Mouse (Mus musculus): ENCODE data around the gene Fem1b. TPM values are rescaled to one million over a fixed set of nuclear protein-coding genes. Genes with fewer than 3 reads are reported as not detected.
A peak's percentile ranks its signal among the peaks of the same experiment; 100 is the strongest.
"Not testable (repeated sequence)": the region's sequence is repeated elsewhere in the genome, so short reads cannot be mapped to it uniquely, and the experiment has no call there.

Gene Fem1b
- 57.8 and 60.8 TPM in 2 replicates for polyA plus RNA-seq (2014; fragmentation: Nextera tagmentation; extraction: Ambion mirVana)

DNA sequence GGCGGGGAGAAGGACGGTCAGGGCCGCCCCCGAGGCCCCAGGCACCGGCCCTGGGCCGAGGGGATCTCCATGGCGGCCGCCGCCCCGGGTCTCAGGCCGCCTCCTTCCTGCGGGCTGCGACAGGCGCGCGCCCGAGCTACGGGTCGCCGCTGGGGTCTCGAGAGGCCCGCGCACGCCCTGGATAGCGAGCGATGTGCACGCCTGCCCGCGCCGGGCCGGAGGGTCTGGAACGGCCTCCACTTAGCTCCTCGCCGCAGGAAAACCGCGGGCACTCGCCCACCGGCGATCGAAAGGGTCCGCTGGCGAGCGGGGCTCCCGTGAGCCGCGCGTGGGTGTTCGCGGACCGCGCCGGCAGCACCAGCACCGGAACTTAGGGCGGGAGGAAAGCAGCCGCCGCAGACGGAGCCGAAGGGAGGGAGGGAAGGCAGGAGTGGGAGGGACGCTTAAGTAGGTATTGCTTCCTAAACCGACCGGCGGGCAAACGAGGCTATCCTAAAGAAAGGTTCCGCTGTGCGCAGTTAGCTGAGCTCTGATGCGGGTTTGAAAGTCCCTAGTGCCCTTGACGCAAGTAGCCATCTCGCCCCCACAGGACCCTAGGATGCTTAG, at the start of gene Fem1b:
Fem1b (minus strand) TSS at position 419 of the 606 bp plus-strand sequence.
- DNase-seq (ENCODE audit: low spot score) (peak; percentile 96), ATAC-seq (peak; percentile 94)
- Histone ChIP-seq H3K27ac (ENCODE audit: low read depth, low read length) (peak within 1 kb of the TSS; percentile 96), H3K27me3 (replicated peaks; ENCODE audit: control insufficient read depth, insufficient read depth, low read length) (no peaks in the 10 kb centered on the region), H3K36me3 (ENCODE audit: control insufficient read depth, insufficient read depth, low read length) (no peaks in the 10 kb centered on the region), H3K4me1 (ENCODE audit: control insufficient read depth, insufficient read depth, low read length) (peaks cover 20% of the 10 kb centered on the region), H3K9me3 (replicated peaks; ENCODE audit: control insufficient read depth, low read length) (no peaks in the 10 kb centered on the region), H3K9ac (ENCODE audit: low read length) (peak within 1 kb of the TSS; percentile 93), H3K4me2 (ENCODE audit: low read length) (peak within 1 kb of the TSS; percentile 85), H3K4me3 (ENCODE audit: low read depth, low read length) (peak within 1 kb of the TSS; percentile 96)
- under 1% methylated on average over 56 of the region's 68 CpGs for WGBS

- DNase-seq (ENCODE audit: low spot score) (no peak), ATAC-seq (no peak)
- WGBS: 50% methylated on average over 4 of the region's 4 CpGs
These were observed 49.1 kb upstream of the Fem1b start for GRCm38 (mm10) chr9:62860866-62861265.

GRCm38 (mm10) chr9:62860102-62860501, 48.4 kb upstream of the Fem1b start:
- H3K9me3 ChIP-seq (replicated peaks; ENCODE audit: control insufficient read depth, low read length); H3K4me1 ChIP-seq (ENCODE audit: control insufficient read depth, insufficient read depth, low read length); H3K36me3 ChIP-seq (ENCODE audit: control insufficient read depth, insufficient read depth, low read length); H3K9ac ChIP-seq (ENCODE audit: low read length); ATAC-seq; H3K27me3 ChIP-seq (replicated peaks; ENCODE audit: control insufficient read depth, insufficient read depth, low read length); H3K4me3 ChIP-seq (ENCODE audit: low read depth, low read length); H3K27ac ChIP-seq (ENCODE audit: low read depth, low read length); H3K4me2 ChIP-seq (ENCODE audit: low read length); DNase-seq (ENCODE audit: low spot score): not testable (repeated sequence)
- 66% methylated on average over 7 of the region's 7 CpGs for WGBS

More at GRCm38 (mm10) chr9:62860866-62861265, 49.1 kb upstream of the Fem1b start:
- Histone ChIP-seq H3K27me3 (replicated peaks; ENCODE audit: control insufficient read depth, insufficient read depth, low read length) (no peaks in the 10 kb centered on the region), H3K9ac (ENCODE audit: low read length) (no peak overlapping the region), H3K4me2 (ENCODE audit: low read length) (no peak overlapping the region), H3K4me3 (ENCODE audit: low read depth, low read length) (no peak overlapping the region), H3K4me1 (ENCODE audit: control insufficient read depth, insufficient read depth, low read length) (peaks cover 3% of the 10 kb centered on the region; the same call in 1 of the 2 replicates), H3K36me3 (ENCODE audit: control insufficient read depth, insufficient read depth, low read length) (no peaks in the 10 kb centered on the region), H3K9me3 (replicated peaks; ENCODE audit: control insufficient read depth, low read length) (no peaks in the 10 kb centered on the region), H3K27ac (ENCODE audit: low read depth, low read length) (no peak overlapping the region)

- Histone ChIP-seq H3K27me3 (replicated peaks; ENCODE audit: control insufficient read depth, insufficient read depth, low read length) (no peaks in the 10 kb centered on the region), H3K9me3 (replicated peaks; ENCODE audit: control insufficient read depth, low read length) (no peaks in the 10 kb centered on the region), H3K4me3 (ENCODE audit: low read depth, low read length) (no peak overlapping the region), H3K27ac (ENCODE audit: low read depth, low read length) (no peak overlapping the region), H3K4me2 (ENCODE audit: low read length) (no peak overlapping the region), H3K36me3 (ENCODE audit: control insufficient read depth, insufficient read depth, low read length) (no peaks in the 10 kb centered on the region), H3K4me1 (ENCODE audit: control insufficient read depth, insufficient read depth, low read length) (peaks cover 3% of the 10 kb centered on the region; the same call in 1 of the 2 replicates), H3K9ac (ENCODE audit: low read length) (no peak overlapping the region)
- no peak for DNase-seq (ENCODE audit: low spot score)
- WGBS: 58% methylated on average over 8 of the region's 8 CpGs
- no peak for ATAC-seq
These were observed 46.7 kb upstream of the Fem1b start for GRCm38 (mm10) chr9:62858266-62859019.

- Histone ChIP-seq H3K4me3 (ENCODE audit: low read depth, low read length) (no peak within 1 kb of the TSS), H3K4me1 (ENCODE audit: control insufficient read depth, insufficient read depth, low read length) (peaks cover 3% of the 10 kb centered on the region; the same call in 1 of the 2 replicates), H3K27me3 (replicated peaks; ENCODE audit: control insufficient read depth, insufficient read depth, low read length) (no peaks in the 10 kb centered on the region), H3K9me3 (replicated peaks; ENCODE audit: control insufficient read depth, low read length) (no peaks in the 10 kb centered on the region), H3K36me3 (ENCODE audit: control insufficient read depth, insufficient read depth, low read length) (no peaks in the 10 kb centered on the region), H3K27ac (ENCODE audit: low read depth, low read length) (no peak within 1 kb of the TSS), H3K9ac (ENCODE audit: low read length) (no peak within 1 kb of the TSS), H3K4me2 (ENCODE audit: low read length) (no peak within 1 kb of the TSS)
- 54% methylated on average over 20 of the region's 20 CpGs for WGBS
- no peak for ATAC-seq
- peak; percentile 27 for DNase-seq (ENCODE audit: low spot score)
These were observed 46.1 kb upstream of the Fem1b start, which contains the start of gene Calml4 for GRCm38 (mm10) chr9:62857719-62858261. Gene Calml4 (plus strand): TSS chr9:62858080.

- H3K27ac ChIP-seq (ENCODE audit: low read depth, low read length): no peak overlapping the region
- no peaks in the 10 kb centered on the region for H3K9me3 ChIP-seq (replicated peaks; ENCODE audit: control insufficient read depth, low read length)
- 91% methylated on average over 9 of the region's 9 CpGs for WGBS
These were observed 45.5 kb upstream of the Fem1b start for GRCm38 (mm10) chr9:62857216-62857615.

GRCm38 (mm10) chr9:62854483-62854882, 42.7 kb upstream of the Fem1b start:
- DNase-seq (ENCODE audit: low spot score) (no peak), ATAC-seq (no peak)
- no peaks in the 10 kb centered on the region for H3K9me3 ChIP-seq (replicated peaks; ENCODE audit: control insufficient read depth, low read length)
- WGBS: 52% methylated on average over 4 of the region's 4 CpGs
- no peak overlapping the region for H3K27ac ChIP-seq (ENCODE audit: low read depth, low read length)
- H3K36me3 ChIP-seq (ENCODE audit: control insufficient read depth, insufficient read depth, low read length): no peaks in the 10 kb centered on the region
- no peaks in the 10 kb centered on the region for H3K27me3 ChIP-seq (replicated peaks; ENCODE audit: control insufficient read depth, insufficient read depth, low read length)
- no peak overlapping the region for H3K4me3 ChIP-seq (ENCODE audit: low read depth, low read length)
- H3K4me1 ChIP-seq (ENCODE audit: control insufficient read depth, insufficient read depth, low read length): peaks cover 3% of the 10 kb centered on the region; the same call in 1 of the 2 replicates
- H3K4me2 ChIP-seq (ENCODE audit: low read length): no peak overlapping the region
- H3K9ac ChIP-seq (ENCODE audit: low read length): no peak overlapping the region

More at GRCm38 (mm10) chr9:62857216-62857615, 45.5 kb upstream of the Fem1b start:
- H3K27me3 ChIP-seq (replicated peaks; ENCODE audit: control insufficient read depth, insufficient read depth, low read length): no peaks in the 10 kb centered on the region
- H3K4me3 ChIP-seq (ENCODE audit: low read depth, low read length): no peak overlapping the region
- no peaks in the 10 kb centered on the region for H3K36me3 ChIP-seq (ENCODE audit: control insufficient read depth, insufficient read depth, low read length)
- peaks cover 3% of the 10 kb centered on the region; the same call in 1 of the 2 replicates for H3K4me1 ChIP-seq (ENCODE audit: control insufficient read depth, insufficient read depth, low read length)
- ATAC-seq (no peak), DNase-seq (ENCODE audit: low spot score) (no peak)
- H3K4me2 ChIP-seq (ENCODE audit: low read length): no peak overlapping the region
- H3K9ac ChIP-seq (ENCODE audit: low read length): no peak overlapping the region

- 52% methylated on average over 2 of the region's 2 CpGs for WGBS
- H3K4me2 ChIP-seq (ENCODE audit: low read length): no peak overlapping the region
- DNase-seq (ENCODE audit: low spot score): no peak
- H3K27ac ChIP-seq (ENCODE audit: low read depth, low read length): no peak overlapping the region
- no peaks in the 10 kb centered on the region for H3K4me1 ChIP-seq (ENCODE audit: control insufficient read depth, insufficient read depth, low read length)
- no peak overlapping the region for H3K4me3 ChIP-seq (ENCODE audit: low read depth, low read length)
- no peak overlapping the region for H3K9ac ChIP-seq (ENCODE audit: low read length)
- no peaks in the 10 kb centered on the region for H3K36me3 ChIP-seq (ENCODE audit: control insufficient read depth, insufficient read depth, low read length)
- no peaks in the 10 kb centered on the region for H3K9me3 ChIP-seq (replicated peaks; ENCODE audit: control insufficient read depth, low read length)
- ATAC-seq: no peak
- H3K27me3 ChIP-seq (replicated peaks; ENCODE audit: control insufficient read depth, insufficient read depth, low read length): no peaks in the 10 kb centered on the region
These were observed 39.8 kb upstream of the Fem1b start for GRCm38 (mm10) chr9:62851571-62851970.

Measured in forebrain, embryonic 14.5 days (tissue).